Mouse (Mus musculus): Measurements from ENCODE around the gene Uck2.
A peak's percentile ranks its signal among the peaks of the same experiment; 100 is the strongest.

The Uck2 gene

GRCm38 (mm10) chr1:167289567-167290262, 4.6 kb upstream of the Uck2 start:
- Histone ChIP-seq H3K27me3 (ENCODE audit: control insufficient read depth, insufficient read depth, low read length, poor library complexity, severe bottlenecking) (no peaks in the 10 kb centered on the region), H3K36me3 (ENCODE audit: control insufficient read depth, insufficient read depth, low read length, poor library complexity, severe bottlenecking) (no peaks in the 10 kb centered on the region)
- DNase-seq (ENCODE audit: low read depth, low spot score): no peak

DNA sequence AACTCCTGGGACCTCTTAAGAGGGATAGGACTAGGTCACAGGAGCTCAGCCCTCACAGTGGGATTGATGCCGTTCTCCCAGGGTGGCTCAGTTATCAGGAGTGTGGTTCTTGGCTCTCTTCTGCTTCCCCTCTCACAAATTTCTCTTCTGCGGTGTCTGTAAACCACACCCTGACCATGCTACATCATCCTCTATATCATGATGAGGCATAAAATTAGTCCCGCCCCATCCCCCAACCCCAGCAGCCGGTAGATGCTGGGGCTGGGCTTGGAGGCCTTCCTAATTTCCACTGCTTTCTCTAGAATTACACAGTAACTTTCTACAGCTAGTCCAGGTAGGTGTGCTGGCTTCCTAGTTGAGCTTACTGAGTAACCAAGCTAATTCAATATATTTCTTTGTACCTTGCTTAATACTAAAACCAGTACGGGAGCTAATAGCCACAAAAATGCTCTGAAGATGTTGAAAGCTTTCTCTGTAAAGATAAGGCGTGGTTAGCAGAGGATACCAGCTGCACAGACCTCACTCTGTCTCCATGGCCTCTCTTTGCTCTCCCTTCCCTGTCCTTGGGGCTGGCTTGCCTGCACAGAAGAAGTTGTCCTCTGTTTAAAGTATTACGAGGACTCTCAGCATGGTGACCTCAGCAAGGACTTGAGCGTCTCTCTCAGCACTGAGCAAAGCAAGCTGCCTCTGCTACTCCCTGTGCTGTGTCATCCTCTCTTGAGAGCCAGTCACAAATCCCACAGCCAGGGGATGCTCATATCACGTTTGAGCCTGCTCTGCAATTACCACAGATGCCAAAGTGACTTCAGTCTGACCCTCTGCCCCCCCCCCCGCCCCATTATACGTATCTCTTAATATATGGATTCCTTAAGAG, 3.8 kb upstream of the Uck2 start:
- Histone ChIP-seq H3K27me3 (ENCODE audit: control insufficient read depth, insufficient read depth, low read length, poor library complexity, severe bottlenecking) (no peaks in the 10 kb centered on the region), H3K36me3 (ENCODE audit: control insufficient read depth, insufficient read depth, low read length, poor library complexity, severe bottlenecking) (no peaks in the 10 kb centered on the region)
- no peak for DNase-seq (ENCODE audit: low read depth, low spot score)

- no peaks in the 10 kb centered on the region for H3K27me3 ChIP-seq (ENCODE audit: control insufficient read depth, insufficient read depth, low read length, poor library complexity, severe bottlenecking)
- DNase-seq (ENCODE audit: low read depth, low spot score): no peak
- H3K36me3 ChIP-seq (ENCODE audit: control insufficient read depth, insufficient read depth, low read length, poor library complexity, severe bottlenecking): no peaks in the 10 kb centered on the region
Measured at GRCm38 (mm10) chr1:167287156-167287555, 2.0 kb upstream of the Uck2 start.

DNA sequence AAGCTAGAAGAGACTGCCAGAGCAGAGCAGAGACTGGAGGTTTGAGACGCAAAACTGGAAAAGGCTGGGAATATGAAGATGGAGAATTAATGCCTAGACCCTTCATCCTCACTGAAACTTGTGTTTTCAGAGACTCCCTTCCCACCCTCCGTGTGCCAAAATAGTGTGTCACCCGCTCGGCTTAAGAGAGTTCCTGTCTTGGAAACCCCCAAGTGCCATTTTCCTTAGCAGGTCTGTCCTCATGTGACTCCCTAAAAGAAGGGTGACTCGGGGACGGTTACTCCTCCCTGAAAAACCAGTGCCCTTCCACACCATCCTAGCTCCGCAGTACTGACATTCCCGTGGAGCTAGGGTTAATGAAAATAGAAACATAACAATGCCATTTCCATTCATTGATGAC, 236 bp upstream of the Uck2 start:
- H3K27me3 ChIP-seq (ENCODE audit: control insufficient read depth, insufficient read depth, low read length, poor library complexity, severe bottlenecking): no peaks in the 10 kb centered on the region
- DNase-seq (ENCODE audit: low read depth, low spot score): peak; percentile 35
- H3K36me3 ChIP-seq (ENCODE audit: control insufficient read depth, insufficient read depth, low read length, poor library complexity, severe bottlenecking): no peaks in the 10 kb centered on the region

- Histone ChIP-seq H3K36me3 (ENCODE audit: control insufficient read depth, insufficient read depth, low read length, poor library complexity, severe bottlenecking) (no peaks in the 10 kb centered on the region), H3K27me3 (ENCODE audit: control insufficient read depth, insufficient read depth, low read length, poor library complexity, severe bottlenecking) (no peaks in the 10 kb centered on the region)
- peak; percentile 66 for DNase-seq (ENCODE audit: low read depth, low spot score)
Measured at GRCm38 (mm10) chr1:167284837-167285319, 242 bp downstream of the Uck2 start.

GRCm38 (mm10) chr1:167284258-167284836, 773 bp downstream of the Uck2 start:
- peak; percentile 56 for DNase-seq (ENCODE audit: low read depth, low spot score)
- Histone ChIP-seq H3K36me3 (ENCODE audit: control insufficient read depth, insufficient read depth, low read length, poor library complexity, severe bottlenecking) (no peaks in the 10 kb centered on the region), H3K27me3 (ENCODE audit: control insufficient read depth, insufficient read depth, low read length, poor library complexity, severe bottlenecking) (no peaks in the 10 kb centered on the region)

- DNase-seq (ENCODE audit: low read depth, low spot score): peak; percentile 50
- Histone ChIP-seq H3K27me3 (ENCODE audit: control insufficient read depth, insufficient read depth, low read length, poor library complexity, severe bottlenecking) (no peaks in the 10 kb centered on the region), H3K36me3 (ENCODE audit: control insufficient read depth, insufficient read depth, low read length, poor library complexity, severe bottlenecking) (no peaks in the 10 kb centered on the region)
Measured at GRCm38 (mm10) chr1:167283441-167284257, 1.5 kb downstream of the Uck2 start.

GRCm38 (mm10) chr1:167282768-167283167, 2.4 kb downstream of the Uck2 start:
- no peak for DNase-seq (ENCODE audit: low read depth, low spot score)
- no peaks in the 10 kb centered on the region for H3K27me3 ChIP-seq (ENCODE audit: control insufficient read depth, insufficient read depth, low read length, poor library complexity, severe bottlenecking)
- H3K36me3 ChIP-seq (ENCODE audit: control insufficient read depth, insufficient read depth, low read length, poor library complexity, severe bottlenecking): no peaks in the 10 kb centered on the region

GRCm38 (mm10) chr1:167282112-167282511, 3.0 kb downstream of the Uck2 start:
- DNase-seq (ENCODE audit: low read depth, low spot score): no peak
- H3K36me3 ChIP-seq (ENCODE audit: control insufficient read depth, insufficient read depth, low read length, poor library complexity, severe bottlenecking): no peaks in the 10 kb centered on the region
- H3K27me3 ChIP-seq (ENCODE audit: control insufficient read depth, insufficient read depth, low read length, poor library complexity, severe bottlenecking): no peaks in the 10 kb centered on the region

DNA sequence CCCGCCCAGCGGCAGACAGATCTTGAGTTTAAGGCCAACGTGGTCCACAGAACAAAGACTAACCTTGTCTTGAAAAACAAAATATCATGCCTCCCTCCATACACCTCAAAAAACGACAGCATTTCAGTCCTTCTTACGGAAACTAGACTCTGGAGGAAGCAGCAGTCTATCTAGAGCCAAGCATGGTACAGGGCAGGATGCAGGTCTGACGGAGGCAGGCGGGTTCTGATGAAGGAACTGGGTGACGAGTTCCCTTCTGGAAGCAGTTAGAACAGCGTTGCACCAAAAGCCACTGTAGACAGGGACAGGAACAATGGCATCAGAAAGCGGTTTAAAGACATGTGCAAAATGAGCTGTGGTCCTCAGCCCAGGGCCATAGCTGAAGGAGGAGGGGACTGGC, 5.1 kb downstream of the Uck2 start:
- no peaks in the 10 kb centered on the region for H3K27me3 ChIP-seq (ENCODE audit: control insufficient read depth, insufficient read depth, low read length, poor library complexity, severe bottlenecking)
- H3K36me3 ChIP-seq (ENCODE audit: control insufficient read depth, insufficient read depth, low read length, poor library complexity, severe bottlenecking): no peaks in the 10 kb centered on the region
- DNase-seq (ENCODE audit: low read depth, low spot score): no peak

DNA sequence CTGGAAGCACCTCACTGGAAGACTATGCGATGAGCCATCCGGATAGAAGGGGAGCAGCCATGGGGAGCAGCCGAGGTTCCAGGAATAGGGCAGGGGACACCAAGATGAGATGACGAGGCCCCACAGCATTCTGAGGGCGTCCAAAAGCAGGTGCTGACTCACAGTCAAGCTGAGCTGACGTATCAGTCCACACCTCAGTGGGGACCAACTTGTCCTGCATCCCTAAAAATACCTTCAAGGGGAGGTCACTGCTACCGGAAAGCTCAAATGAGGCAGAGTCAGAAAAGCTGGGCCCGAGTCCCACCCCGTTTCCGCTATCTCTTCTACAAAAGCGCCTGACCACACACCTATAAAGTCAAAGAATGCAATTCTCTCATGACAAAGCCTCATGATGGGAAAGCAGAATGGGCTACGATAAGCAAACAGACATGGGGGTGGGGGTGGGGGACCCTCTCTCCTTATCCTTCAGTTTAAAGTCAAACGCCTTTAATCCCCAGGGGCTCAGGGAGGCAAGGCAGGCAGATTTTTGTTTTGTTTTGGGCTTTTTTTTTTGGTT, 5.9 kb downstream of the Uck2 start:
- DNase-seq (ENCODE audit: low read depth, low spot score): no peak
- H3K27me3 ChIP-seq (ENCODE audit: control insufficient read depth, insufficient read depth, low read length, poor library complexity, severe bottlenecking): no peaks in the 10 kb centered on the region
- no peaks in the 10 kb centered on the region for H3K36me3 ChIP-seq (ENCODE audit: control insufficient read depth, insufficient read depth, low read length, poor library complexity, severe bottlenecking)

- no peak for DNase-seq (ENCODE audit: low read depth, low spot score)
- Histone ChIP-seq H3K27me3 (ENCODE audit: control insufficient read depth, insufficient read depth, low read length, poor library complexity, severe bottlenecking) (no peaks in the 10 kb centered on the region), H3K36me3 (ENCODE audit: control insufficient read depth, insufficient read depth, low read length, poor library complexity, severe bottlenecking) (no peaks in the 10 kb centered on the region)
Measured at GRCm38 (mm10) chr1:167278395-167278794, 6.7 kb downstream of the Uck2 start.

DNA sequence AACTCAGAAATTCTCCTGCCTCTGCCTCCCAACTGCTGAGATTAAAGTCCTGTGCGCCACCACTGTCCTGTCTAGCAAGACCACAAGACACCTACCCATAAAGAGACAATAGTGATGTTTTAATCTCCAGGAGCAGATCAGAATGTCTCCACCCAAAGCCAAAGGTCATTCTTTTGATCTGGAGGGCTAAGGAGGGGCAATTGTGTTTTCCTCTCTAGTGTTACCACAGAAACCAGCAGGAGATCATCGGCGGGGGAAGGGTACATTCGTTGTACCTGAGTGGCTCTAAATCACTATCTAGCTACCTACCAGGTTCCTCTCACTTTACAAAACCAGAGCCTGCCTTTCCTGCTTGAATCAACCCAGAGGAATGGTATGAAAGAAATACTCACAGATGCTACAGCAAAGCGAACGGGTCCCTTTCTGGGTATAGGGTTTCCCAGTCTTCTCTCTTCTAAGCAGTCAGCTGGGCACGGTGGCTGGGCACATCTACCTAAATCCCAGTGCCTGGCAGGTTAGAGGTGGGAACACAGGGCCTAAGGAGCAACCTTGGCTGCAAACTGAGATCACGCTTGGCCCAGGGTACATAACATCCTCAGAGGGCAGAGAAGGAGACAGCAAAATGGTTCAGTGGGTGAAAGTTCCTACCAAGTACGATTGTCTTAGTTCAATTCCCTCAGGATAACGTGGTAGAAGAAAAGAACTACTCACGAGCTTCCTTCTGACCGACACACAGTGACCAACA, 10.3 kb downstream of the Uck2 start:
- DNase-seq (ENCODE audit: low read depth, low spot score): no peak
- H3K36me3 ChIP-seq (ENCODE audit: control insufficient read depth, insufficient read depth, low read length, poor library complexity, severe bottlenecking): no peaks in the 10 kb centered on the region

More for the DNA sequence above, 10.3 kb downstream of the Uck2 start:
- H3K27me3 ChIP-seq (ENCODE audit: control insufficient read depth, insufficient read depth, low read length, poor library complexity, severe bottlenecking): no peaks in the 10 kb centered on the region

Data from splenic B cell, adult 2 months (primary cell).